Mouse (Mus musculus) embryo, embryonic 9.5 days (tissue): ENCODE measurements around the gene Ankrd23.
"Not testable (repeated sequence)": the region's sequence is repeated elsewhere in the genome, so short reads cannot be mapped to it uniquely, and the experiment has no call there.

Experiments
- DNase-seq: peaks from one replicate; pipeline ENCODE4 v3.0.0-alpha.2; 2017; ENCODE audit errors: extremely low spot score

The Ankrd23 gene

GRCm38 (mm10) chr1:36536783-36537182, at the start of gene Ankrd23:
Gene Ankrd23 (minus strand): TSS chr1:36536883.
- not testable (repeated sequence) for DNase-seq

GRCm38 (mm10) chr1:36586288-36586687, 49.6 kb upstream of the Ankrd23 start:
- DNase-seq = peak; percentile 36

- no peak for DNase-seq
Measured at GRCm38 (mm10) chr1:36583408-36584116, 46.9 kb upstream of the Ankrd23 start.

- no peak for DNase-seq
Measured at GRCm38 (mm10) chr1:36582211-36582610, 45.5 kb upstream of the Ankrd23 start.

GRCm38 (mm10) chr1:36581260-36581659, 44.6 kb upstream of the Ankrd23 start:
- no peak for DNase-seq

GRCm38 (mm10) chr1:36580384-36581207, 43.9 kb upstream of the Ankrd23 start:
- peak; percentile 81 for DNase-seq

GRCm38 (mm10) chr1:36579974-36580383, 43.3 kb upstream of the Ankrd23 start:
- no peak for DNase-seq

- no peak for DNase-seq
Measured at GRCm38 (mm10) chr1:36576991-36577675, 40.5 kb upstream of the Ankrd23 start.

GRCm38 (mm10) chr1:36575347-36575746, 38.7 kb upstream of the Ankrd23 start:
- DNase-seq = no peak

GRCm38 (mm10) chr1:36574196-36574955, 37.7 kb upstream of the Ankrd23 start:
- DNase-seq = no peak

GRCm38 (mm10) chr1:36573524-36573923, 36.8 kb upstream of the Ankrd23 start:
- no peak for DNase-seq

GRCm38 (mm10) chr1:36572709-36573108, 36.0 kb upstream of the Ankrd23 start:
- no peak for DNase-seq

- DNase-seq = no peak
Measured at GRCm38 (mm10) chr1:36572140-36572700, 35.5 kb upstream of the Ankrd23 start.

- no peak for DNase-seq
Measured at GRCm38 (mm10) chr1:36571627-36572026, 34.9 kb upstream of the Ankrd23 start.

- no peak for DNase-seq
Measured at GRCm38 (mm10) chr1:36570320-36570719, 33.6 kb upstream of the Ankrd23 start.

- DNase-seq = no peak
Measured at GRCm38 (mm10) chr1:36569694-36570276, 33.1 kb upstream of the Ankrd23 start.

GRCm38 (mm10) chr1:36568776-36569175, 32.1 kb upstream of the Ankrd23 start:
- DNase-seq = no peak

- DNase-seq = no peak
Measured at GRCm38 (mm10) chr1:36567818-36568603, 31.3 kb upstream of the Ankrd23 start.

GRCm38 (mm10) chr1:36566425-36566824, 29.7 kb upstream of the Ankrd23 start:
- no peak for DNase-seq

- DNase-seq = no peak
Measured at GRCm38 (mm10) chr1:36564101-36564500, 27.4 kb upstream of the Ankrd23 start.
